Mouse (Mus musculus): ENCODE measurements around the gene Ankrd54. TPM values are rescaled to one million over a fixed set of nuclear protein-coding genes. Genes with fewer than 3 reads are reported as not detected.
A peak's percentile ranks its signal among the peaks of the same experiment; 100 is the strongest.

The Ankrd54 gene
- polyA plus RNA-seq, 1 experiment from 2014 or later = 50.2 TPM

DNA sequence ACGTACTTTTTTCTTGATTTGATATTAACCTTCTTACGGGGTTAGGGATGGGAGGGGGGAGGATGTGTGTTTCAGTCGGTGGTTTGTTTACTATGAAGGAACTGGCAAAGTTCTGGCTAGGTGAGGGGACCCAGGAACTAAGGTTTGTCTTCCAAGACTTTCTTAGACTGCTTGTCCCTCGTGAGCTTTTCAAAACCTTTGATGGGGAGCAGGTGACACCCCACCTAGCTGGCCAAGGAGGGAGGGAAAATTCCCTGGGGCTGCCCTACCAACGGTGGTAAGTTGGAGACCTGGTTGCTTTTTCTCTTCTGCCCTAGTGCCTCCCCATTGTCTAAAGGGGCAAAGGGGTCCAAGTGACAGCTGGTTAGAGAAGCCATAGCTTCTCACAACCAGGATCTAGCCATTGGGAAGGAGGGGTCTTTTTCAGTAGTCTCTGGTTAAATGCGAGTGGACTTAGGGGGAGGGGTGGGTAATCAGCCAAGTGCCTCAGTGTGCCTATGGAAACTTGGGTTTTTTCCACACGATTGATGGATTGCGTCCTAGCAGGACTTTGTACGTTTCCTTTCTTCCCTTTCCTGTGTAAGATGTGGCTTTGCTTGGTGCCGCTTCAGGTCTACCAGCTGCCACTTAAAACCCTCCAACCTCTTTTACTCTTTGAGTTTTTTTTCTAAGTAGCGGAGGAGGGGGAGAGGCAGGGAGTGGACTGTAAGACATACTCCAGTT lies 33.0 kb downstream of the Ankrd54 start:
- no peak for ATAC-seq (ENCODE audit: low FRiP score, low TSS enrichment)
- Histone ChIP-seq H3K9ac (replicated peaks; ENCODE audit: low read length) (peak overlapping the region; percentile 98), H3K4me2 (ENCODE audit: low read length) (peak overlapping the region; percentile 99), H3K9me3 (ENCODE audit: control insufficient read depth, low read length) (no peaks in the 10 kb centered on the region), H3K4me3 (replicated peaks; ENCODE audit: low read depth, low read length) (peak overlapping the region; percentile 66), H3K27ac (replicated peaks; ENCODE audit: low read depth, low read length) (peak overlapping the region; percentile 26; the same call in 1 of the 2 replicates), H3K36me3 (ENCODE audit: control insufficient read depth, insufficient read depth, low read length) (no peaks in the 10 kb centered on the region), H3K4me1 (ENCODE audit: control insufficient read depth, insufficient read depth, low read length) (peaks cover 32% of the 10 kb centered on the region), H3K27me3 (ENCODE audit: control insufficient read depth, insufficient read depth, low read length) (no peaks in the 10 kb centered on the region)
- DNase-seq = peak; percentile 42
- WGBS = 7% methylated on average over 11 of the region's 11 CpGs

DNA sequence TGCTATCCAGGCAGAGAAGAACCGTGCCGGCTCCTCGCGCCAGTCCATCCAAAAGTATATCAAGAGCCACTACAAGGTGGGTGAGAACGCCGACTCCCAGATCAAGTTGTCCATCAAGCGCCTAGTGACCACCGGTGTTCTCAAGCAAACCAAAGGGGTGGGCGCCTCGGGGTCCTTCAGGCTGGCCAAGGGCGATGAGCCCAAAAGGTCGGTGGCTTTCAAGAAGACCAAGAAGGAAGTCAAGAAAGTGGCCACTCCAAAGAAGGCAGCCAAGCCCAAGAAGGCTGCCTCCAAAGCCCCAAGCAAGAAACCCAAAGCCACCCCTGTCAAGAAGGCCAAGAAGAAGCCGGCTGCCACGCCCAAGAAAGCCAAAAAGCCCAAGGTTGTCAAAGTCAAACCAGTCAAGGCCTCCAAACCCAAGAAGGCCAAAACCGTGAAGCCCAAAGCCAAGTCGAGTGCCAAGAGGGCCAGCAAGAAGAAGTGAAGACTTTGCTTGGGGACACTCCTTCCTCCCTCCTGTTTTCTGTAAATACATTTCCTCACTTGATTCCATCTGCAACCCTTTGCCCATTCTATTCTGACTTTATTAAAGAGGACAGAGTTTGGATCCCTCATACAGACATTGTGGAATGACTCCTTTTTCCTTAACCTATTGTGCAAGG lies 33.7 kb downstream of the Ankrd54 start:
- peaks cover 32% of the 10 kb centered on the region for H3K4me1 ChIP-seq (ENCODE audit: control insufficient read depth, insufficient read depth, low read length)
- H3K4me3 ChIP-seq (replicated peaks; ENCODE audit: low read depth, low read length) = peak overlapping the region; percentile 66
- DNase-seq (peak; percentile 20), ATAC-seq (ENCODE audit: low FRiP score, low TSS enrichment) (no peak)
- H3K9me3 ChIP-seq (ENCODE audit: control insufficient read depth, low read length) = no peaks in the 10 kb centered on the region
- H3K4me2 ChIP-seq (ENCODE audit: low read length) = peak overlapping the region; percentile 99
- peak overlapping the region; percentile 98 for H3K9ac ChIP-seq (replicated peaks; ENCODE audit: low read length)
- no peaks in the 10 kb centered on the region for H3K36me3 ChIP-seq (ENCODE audit: control insufficient read depth, insufficient read depth, low read length)
- peak overlapping the region; percentile 93 for H3K27ac ChIP-seq (replicated peaks; ENCODE audit: low read depth, low read length)
- no peaks in the 10 kb centered on the region for H3K27me3 ChIP-seq (ENCODE audit: control insufficient read depth, insufficient read depth, low read length)
- 22% methylated on average over 16 of the region's 16 CpGs for WGBS

GRCm38 (mm10) chr15:79028237-79028738 lies 34.4 kb downstream of the Ankrd54 start, which contains the start of gene H1f0:
TSS of gene H1f0 (plus strand) at chr15:79028450.
- Histone ChIP-seq H3K4me1 (ENCODE audit: control insufficient read depth, insufficient read depth, low read length) (peaks cover 32% of the 10 kb centered on the region), H3K4me3 (replicated peaks; ENCODE audit: low read depth, low read length) (peak within 1 kb of the TSS; percentile 66), H3K9me3 (ENCODE audit: control insufficient read depth, low read length) (no peaks in the 10 kb centered on the region), H3K27me3 (ENCODE audit: control insufficient read depth, insufficient read depth, low read length) (no peaks in the 10 kb centered on the region), H3K9ac (replicated peaks; ENCODE audit: low read length) (peak within 1 kb of the TSS; percentile 98), H3K4me2 (ENCODE audit: low read length) (peak within 1 kb of the TSS; percentile 99), H3K36me3 (ENCODE audit: control insufficient read depth, insufficient read depth, low read length) (no peaks in the 10 kb centered on the region), H3K27ac (replicated peaks; ENCODE audit: low read depth, low read length) (peak within 1 kb of the TSS; percentile 93)
- DNase-seq (peak; percentile 94), ATAC-seq (ENCODE audit: low FRiP score, low TSS enrichment) (peak; percentile 85)
- WGBS = under 1% methylated on average over 54 of the region's 58 CpGs

- peak; percentile 31 for DNase-seq
- 7% methylated on average over 46 of the region's 46 CpGs for WGBS
- Histone ChIP-seq H3K27ac (replicated peaks; ENCODE audit: low read depth, low read length) (peak overlapping the region; percentile 93), H3K4me1 (ENCODE audit: control insufficient read depth, insufficient read depth, low read length) (peaks cover 32% of the 10 kb centered on the region), H3K4me2 (ENCODE audit: low read length) (peak overlapping the region; percentile 99), H3K9me3 (ENCODE audit: control insufficient read depth, low read length) (no peaks in the 10 kb centered on the region), H3K9ac (replicated peaks; ENCODE audit: low read length) (peak overlapping the region; percentile 98), H3K4me3 (replicated peaks; ENCODE audit: low read depth, low read length) (peak overlapping the region; percentile 66), H3K36me3 (ENCODE audit: control insufficient read depth, insufficient read depth, low read length) (no peaks in the 10 kb centered on the region), H3K27me3 (ENCODE audit: control insufficient read depth, insufficient read depth, low read length) (no peaks in the 10 kb centered on the region)
- peak; percentile 42; the same call in 1 of the 2 replicates for ATAC-seq (ENCODE audit: low FRiP score, low TSS enrichment)
Observed at GRCm38 (mm10) chr15:79027291-79028205, 35.1 kb downstream of the Ankrd54 start.

GRCm38 (mm10) chr15:79026511-79027290 lies 36.0 kb downstream of the Ankrd54 start:
- H3K9me3 ChIP-seq (ENCODE audit: control insufficient read depth, low read length) = no peaks in the 10 kb centered on the region
- ATAC-seq (ENCODE audit: low FRiP score, low TSS enrichment) = no peak
- DNase-seq = peak; percentile 56
- no peak overlapping the region for H3K4me3 ChIP-seq (replicated peaks; ENCODE audit: low read depth, low read length)
- no peak overlapping the region; the same call in 1 of the 2 replicates for H3K9ac ChIP-seq (replicated peaks; ENCODE audit: low read length)
- H3K27ac ChIP-seq (replicated peaks; ENCODE audit: low read depth, low read length) = no peak overlapping the region
- 42% methylated on average over 14 of the region's 14 CpGs for WGBS
- H3K4me2 ChIP-seq (ENCODE audit: low read length) = peak overlapping the region; percentile 99
- H3K4me1 ChIP-seq (ENCODE audit: control insufficient read depth, insufficient read depth, low read length) = peaks cover 29% of the 10 kb centered on the region
- no peaks in the 10 kb centered on the region for H3K36me3 ChIP-seq (ENCODE audit: control insufficient read depth, insufficient read depth, low read length)
- no peaks in the 10 kb centered on the region for H3K27me3 ChIP-seq (ENCODE audit: control insufficient read depth, insufficient read depth, low read length)

DNA sequence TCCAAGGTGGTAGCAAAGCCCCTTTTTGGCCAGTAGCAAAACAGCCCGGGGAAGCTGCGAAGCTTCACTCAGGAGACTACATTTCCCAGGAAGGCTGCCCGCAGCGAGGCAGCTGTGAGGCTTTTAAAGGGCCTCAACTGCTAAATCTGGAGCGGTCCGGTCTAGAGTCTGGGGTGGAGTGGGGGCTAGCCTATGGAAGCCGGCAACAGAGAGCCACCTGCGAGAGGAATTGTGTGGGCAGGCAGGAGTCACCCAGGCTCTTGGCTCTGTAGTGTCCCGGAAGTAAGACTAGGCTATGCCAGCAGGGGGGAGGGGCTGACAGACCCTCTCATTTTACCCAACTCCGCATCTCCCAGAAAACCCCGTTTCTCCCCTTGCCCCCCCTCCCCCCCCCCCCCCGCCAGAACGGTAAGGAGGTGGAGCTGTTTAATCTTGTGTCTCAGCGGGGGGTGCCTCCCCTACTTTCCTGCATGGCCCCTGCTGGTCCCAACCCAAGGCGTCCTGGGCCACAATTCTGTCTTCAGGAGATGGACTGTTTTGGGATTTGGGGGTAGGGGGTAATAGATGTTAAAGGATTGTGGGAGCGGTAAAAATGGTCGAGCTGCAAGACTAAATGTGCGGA lies 36.9 kb downstream of the Ankrd54 start:
- H3K4me2 ChIP-seq (ENCODE audit: low read length) = peak overlapping the region; percentile 40
- H3K9ac ChIP-seq (replicated peaks; ENCODE audit: low read length) = peak overlapping the region; percentile 37
- no peaks in the 10 kb centered on the region for H3K9me3 ChIP-seq (ENCODE audit: control insufficient read depth, low read length)
- no peaks in the 10 kb centered on the region for H3K36me3 ChIP-seq (ENCODE audit: control insufficient read depth, insufficient read depth, low read length)
- H3K27ac ChIP-seq (replicated peaks; ENCODE audit: low read depth, low read length) = no peak overlapping the region
- 8% methylated on average over 17 of the region's 18 CpGs for WGBS
- DNase-seq (peak; percentile 40), ATAC-seq (ENCODE audit: low FRiP score, low TSS enrichment) (no peak)
- H3K27me3 ChIP-seq (ENCODE audit: control insufficient read depth, insufficient read depth, low read length) = no peaks in the 10 kb centered on the region
- no peak overlapping the region for H3K4me3 ChIP-seq (replicated peaks; ENCODE audit: low read depth, low read length)
- H3K4me1 ChIP-seq (ENCODE audit: control insufficient read depth, insufficient read depth, low read length) = peaks cover 29% of the 10 kb centered on the region

DNA sequence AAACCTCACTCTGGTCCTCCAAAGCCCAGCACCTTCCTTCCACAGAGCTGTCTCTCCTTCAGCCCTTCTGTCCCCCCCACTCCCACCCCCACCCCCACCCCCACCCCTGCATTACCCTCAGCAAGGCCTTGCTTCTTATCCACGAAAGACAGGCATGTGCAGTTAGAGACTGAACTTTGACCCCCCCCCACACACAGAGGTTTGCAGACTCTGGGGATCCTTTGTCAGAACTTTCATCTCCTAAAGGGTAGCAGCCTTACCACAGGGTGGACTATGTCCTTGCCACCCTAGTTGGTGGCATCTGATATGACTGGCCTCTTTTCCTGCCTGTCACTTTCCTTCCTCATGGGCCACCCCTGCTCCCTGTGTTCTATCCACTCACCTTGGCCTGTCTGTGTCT lies 39.3 kb downstream of the Ankrd54 start:
- H3K36me3 ChIP-seq (ENCODE audit: control insufficient read depth, insufficient read depth, low read length) = no peaks in the 10 kb centered on the region
- no peak overlapping the region for H3K4me3 ChIP-seq (replicated peaks; ENCODE audit: low read depth, low read length)
- no peaks in the 10 kb centered on the region for H3K9me3 ChIP-seq (ENCODE audit: control insufficient read depth, low read length)
- whole genome bisulfite sequencing = 56% methylated on average over 1 of the region's 1 CpGs
- no peak overlapping the region for H3K4me2 ChIP-seq (ENCODE audit: low read length)
- no peak for ATAC-seq (ENCODE audit: low FRiP score, low TSS enrichment)
- H3K27me3 ChIP-seq (ENCODE audit: control insufficient read depth, insufficient read depth, low read length) = no peaks in the 10 kb centered on the region
- H3K27ac ChIP-seq (replicated peaks; ENCODE audit: low read depth, low read length) = no peak overlapping the region
- peaks cover 13% of the 10 kb centered on the region for H3K4me1 ChIP-seq (ENCODE audit: control insufficient read depth, insufficient read depth, low read length)
- H3K9ac ChIP-seq (replicated peaks; ENCODE audit: low read length) = no peak overlapping the region
- DNase-seq = no peak
